Mouse (Mus musculus) C2C12 (cell line): Measurements from ENCODE around the gene Lrch3.

Source experiments
- CEBPB ChIP-seq: IDR thresholded peaks from one replicate; pipeline ENCODE4 v1.6.1; 2011; ENCODE audit warnings: low read depth, mild to moderate bottlenecking, control low read depth, moderate library complexity
- CTCF ChIP-seq: IDR thresholded peaks from one replicate; pipeline ENCODE4 v1.5.1; 2011; ENCODE audit not compliant: control insufficient read depth, insufficient read depth, insufficient read length
- FOSL1 ChIP-seq: IDR thresholded peaks from one replicate; pipeline ENCODE4 v1.8.0; 2011; ENCODE audit warnings: mild to moderate bottlenecking, low read length; ENCODE audit not compliant: poor library complexity, insufficient read depth, severe bottlenecking
- MAX ChIP-seq: IDR thresholded peaks from one replicate; pipeline ENCODE4 v1.6.1; 2011; ENCODE audit warnings: mild to moderate bottlenecking, control low read depth
- MYOD1 ChIP-seq: IDR thresholded peaks from one replicate; pipeline ENCODE4 v1.6.1; 2011; ENCODE audit warnings: low read depth; ENCODE audit not compliant: control insufficient read depth, insufficient read length
- MYOG ChIP-seq: IDR thresholded peaks from one replicate; pipeline ENCODE4 v1.6.1; 2011; ENCODE audit not compliant: control insufficient read depth, insufficient read length; ENCODE audit errors: extremely low read depth
- USF1 ChIP-seq: IDR thresholded peaks from one replicate; pipeline ENCODE4 v1.6.1; 2011; ENCODE audit warnings: low read depth, mild to moderate bottlenecking, control low read depth, moderate library complexity

DNA sequence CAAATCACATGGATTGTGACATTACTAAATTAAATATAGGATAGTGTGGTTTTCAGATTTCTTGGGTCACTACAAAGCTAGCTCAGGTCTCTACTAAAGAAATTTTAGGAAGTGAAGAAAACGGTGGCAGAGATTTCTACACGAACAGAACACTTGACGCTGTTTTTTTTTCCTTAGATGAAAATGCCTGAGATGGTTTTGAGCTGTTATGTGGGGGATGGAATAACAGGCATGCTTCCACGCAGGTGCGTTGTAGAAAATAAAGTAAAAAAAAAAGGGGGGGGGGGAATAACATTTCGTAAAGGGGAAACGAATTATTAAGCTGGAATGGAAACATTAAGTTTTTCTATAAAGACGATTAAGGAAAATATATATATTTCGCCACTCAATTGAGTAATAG lies 37.1 kb upstream of the Lrch3 start:
- no peak for TF ChIP-seq CTCF
- no peak for TF ChIP-seq MYOG
- no peak for TF ChIP-seq USF1
- no peak for TF ChIP-seq MAX
- no peak for TF ChIP-seq CEBPB
- TF ChIP-seq FOSL1 = no peak
- no peak for TF ChIP-seq MYOD1
